Mouse (Mus musculus): ENCODE measurements around the gene Gm13103.
"Not testable (repeated sequence)": the region's sequence is repeated elsewhere in the genome, so short reads cannot be mapped to it uniquely, and the experiment has no call there.

Gm13103 gene

GRCm38 (mm10) chr4:143846197-143846596 is at the start of gene Gm13103:
Gene Gm13103, plus strand, starts transcription at chr4:143846497.
- DNase-seq (ENCODE audit: low read depth): not testable (repeated sequence)

- DNase-seq (ENCODE audit: low read depth): no peak
These were observed 30.3 kb upstream of the Gm13103 start, which contains the start of gene Gm13084 for GRCm38 (mm10) chr4:143815993-143816392. Gene Gm13084, minus strand, starts transcription at chr4:143816093.

GRCm38 (mm10) chr4:143882371-143882770 is 36.1 kb downstream of the Gm13103 start:
- DNase-seq (ENCODE audit: low read depth): not testable (repeated sequence)

GRCm38 (mm10) chr4:143894406-143894805 is 48.1 kb downstream of the Gm13103 start:
- not testable (repeated sequence) for DNase-seq (ENCODE audit: low read depth)

GRCm38 (mm10) chr4:143900280-143900679 is 54.0 kb downstream of the Gm13103 start, which contains the start of gene Pramef6:
Gene Pramef6, minus strand, starts transcription at chr4:143900380.
- not testable (repeated sequence) for DNase-seq (ENCODE audit: low read depth)
